Mouse (Mus musculus): Measurements from ENCODE around the gene Prrt1. TPM values are rescaled to one million over a fixed set of nuclear protein-coding genes. Genes with fewer than 3 reads are reported as not detected.

Prrt1 gene
- polyA plus RNA-seq, 1 experiment from 2014 or later: 2.8 TPM

GRCm38 (mm10) chr17:34604061-34604508, 25.2 kb upstream of the Prrt1 start, which contains the start of gene Agpat1:
Gene Agpat1, plus strand, starts transcription at chr17:34604262.
- no peaks in the 10 kb centered on the region for H3K27me3 ChIP-seq
- WGBS: 0% methylated on average over 34 of the region's 35 CpGs
- ATAC-seq: peak; percentile 82
- no peaks in the 10 kb centered on the region for H3K9me3 ChIP-seq (replicated peaks)
- peaks cover 26% of the 10 kb centered on the region for H3K36me3 ChIP-seq (ENCODE audit: poor library complexity, severe bottlenecking)
- peaks cover 51% of the 10 kb centered on the region for H3K4me1 ChIP-seq
- H3K4me3 ChIP-seq: peak within 1 kb of the TSS; percentile 93
- H3K27ac ChIP-seq: peak within 1 kb of the TSS; percentile 91
- H3K9ac ChIP-seq: peak within 1 kb of the TSS; percentile 96
- peak within 1 kb of the TSS; percentile 99 for H3K4me2 ChIP-seq

- no peaks in the 10 kb centered on the region for H3K9me3 ChIP-seq (replicated peaks)
- H3K36me3 ChIP-seq (ENCODE audit: poor library complexity, severe bottlenecking): peaks cover 25% of the 10 kb centered on the region
- peak overlapping the region; percentile 91 for H3K27ac ChIP-seq
- ATAC-seq: no peak
- WGBS: 15% methylated on average over 24 of the region's 24 CpGs
- H3K9ac ChIP-seq: peak overlapping the region; percentile 96
- no peaks in the 10 kb centered on the region for H3K27me3 ChIP-seq
- peak overlapping the region; percentile 99 for H3K4me2 ChIP-seq
- peaks cover 51% of the 10 kb centered on the region for H3K4me1 ChIP-seq
- peak overlapping the region; percentile 93 for H3K4me3 ChIP-seq
These were observed 24.7 kb upstream of the Prrt1 start for GRCm38 (mm10) chr17:34604511-34605237.

- under 1% methylated on average over 27 of the region's 30 CpGs for WGBS
- Histone ChIP-seq H3K4me1 (peaks cover 51% of the 10 kb centered on the region), H3K36me3 (ENCODE audit: poor library complexity, severe bottlenecking) (peaks cover 25% of the 10 kb centered on the region), H3K9me3 (replicated peaks) (no peaks in the 10 kb centered on the region), H3K4me2 (peak overlapping the region; percentile 99), H3K9ac (peak overlapping the region; percentile 96), H3K27me3 (no peaks in the 10 kb centered on the region), H3K27ac (peak overlapping the region; percentile 91), H3K4me3 (peak overlapping the region; percentile 93)
- peak; percentile 54 for ATAC-seq
These were observed 23.7 kb upstream of the Prrt1 start for GRCm38 (mm10) chr17:34605609-34606008.

- Histone ChIP-seq H3K27me3 (no peaks in the 10 kb centered on the region), H3K36me3 (ENCODE audit: poor library complexity, severe bottlenecking) (peaks cover 26% of the 10 kb centered on the region), H3K4me2 (peak overlapping the region; percentile 99), H3K4me3 (peak overlapping the region; percentile 93), H3K9ac (peak overlapping the region; percentile 96), H3K9me3 (replicated peaks) (no peaks in the 10 kb centered on the region), H3K27ac (peak overlapping the region; percentile 91), H3K4me1 (peaks cover 51% of the 10 kb centered on the region)
- no peak for ATAC-seq
- WGBS: 17% methylated on average over 32 of the region's 32 CpGs
These were observed 22.9 kb upstream of the Prrt1 start for GRCm38 (mm10) chr17:34606186-34607039.

GRCm38 (mm10) chr17:34607997-34608396, 21.3 kb upstream of the Prrt1 start:
- no peak for ATAC-seq
- WGBS: 87% methylated on average over 7 of the region's 7 CpGs
- H3K27ac ChIP-seq: no peak overlapping the region

GRCm38 (mm10) chr17:34611050-34611449, 18.3 kb upstream of the Prrt1 start:
- no peaks in the 10 kb centered on the region for H3K9me3 ChIP-seq (replicated peaks)
- H3K4me1 ChIP-seq: peaks cover 28% of the 10 kb centered on the region
- no peak overlapping the region for H3K4me3 ChIP-seq
- no peak overlapping the region for H3K9ac ChIP-seq
- ATAC-seq: no peak
- H3K27me3 ChIP-seq: no peaks in the 10 kb centered on the region
- no peak overlapping the region for H3K27ac ChIP-seq
- H3K36me3 ChIP-seq (ENCODE audit: poor library complexity, severe bottlenecking): peaks cover 67% of the 10 kb centered on the region
- H3K4me2 ChIP-seq: no peak overlapping the region
- 92% methylated on average over 8 of the region's 8 CpGs for WGBS

More at GRCm38 (mm10) chr17:34607997-34608396, 21.3 kb upstream of the Prrt1 start:
- H3K9me3 ChIP-seq (replicated peaks): no peaks in the 10 kb centered on the region
- no peak overlapping the region for H3K4me2 ChIP-seq
- peaks cover 39% of the 10 kb centered on the region for H3K4me1 ChIP-seq
- H3K9ac ChIP-seq: no peak overlapping the region
- H3K4me3 ChIP-seq: no peak overlapping the region
- no peaks in the 10 kb centered on the region for H3K27me3 ChIP-seq
- peaks cover 36% of the 10 kb centered on the region for H3K36me3 ChIP-seq (ENCODE audit: poor library complexity, severe bottlenecking)

GRCm38 (mm10) chr17:34613054-34613645, 16.2 kb upstream of the Prrt1 start:
- no peak for ATAC-seq

GRCm38 (mm10) chr17:34613830-34614229, 15.5 kb upstream of the Prrt1 start:
- peaks cover 80% of the 10 kb centered on the region for H3K36me3 ChIP-seq (ENCODE audit: poor library complexity, severe bottlenecking)
- ATAC-seq: no peak
- WGBS: 90% methylated on average over 10 of the region's 10 CpGs

More at GRCm38 (mm10) chr17:34613054-34613645, 16.2 kb upstream of the Prrt1 start:
- Histone ChIP-seq H3K9ac (no peak overlapping the region), H3K9me3 (replicated peaks) (no peaks in the 10 kb centered on the region), H3K36me3 (ENCODE audit: poor library complexity, severe bottlenecking) (peaks cover 80% of the 10 kb centered on the region), H3K4me1 (peaks cover 8% of the 10 kb centered on the region), H3K4me2 (no peak overlapping the region), H3K27ac (no peak overlapping the region), H3K4me3 (no peak overlapping the region), H3K27me3 (no peaks in the 10 kb centered on the region)
- WGBS: 88% methylated on average over 11 of the region's 11 CpGs

GRCm38 (mm10) chr17:34615871-34616270, 13.5 kb upstream of the Prrt1 start, which contains the start of gene Egfl8:
Gene Egfl8, minus strand, starts transcription at chr17:34615971.
- Histone ChIP-seq H3K9me3 (replicated peaks) (no peaks in the 10 kb centered on the region), H3K36me3 (ENCODE audit: poor library complexity, severe bottlenecking) (peaks cover 71% of the 10 kb centered on the region), H3K27me3 (no peaks in the 10 kb centered on the region), H3K9ac (no peak within 1 kb of the TSS), H3K4me2 (no peak within 1 kb of the TSS), H3K4me3 (no peak within 1 kb of the TSS), H3K4me1 (no peaks in the 10 kb centered on the region), H3K27ac (no peak within 1 kb of the TSS)
- ATAC-seq: no peak
- WGBS: 70% methylated on average over 6 of the region's 6 CpGs

More at GRCm38 (mm10) chr17:34613830-34614229, 15.5 kb upstream of the Prrt1 start:
- Histone ChIP-seq H3K4me1 (peaks cover 3% of the 10 kb centered on the region; the same call in 1 of the 2 replicates), H3K27me3 (no peaks in the 10 kb centered on the region), H3K4me3 (no peak overlapping the region), H3K9ac (no peak overlapping the region), H3K27ac (no peak overlapping the region), H3K9me3 (replicated peaks) (no peaks in the 10 kb centered on the region), H3K4me2 (no peak overlapping the region)

- WGBS: 17% methylated on average over 6 of the region's 6 CpGs
These were observed 10.3 kb upstream of the Prrt1 start for GRCm38 (mm10) chr17:34618999-34619398.

GRCm38 (mm10) chr17:34621006-34621405, 8.3 kb upstream of the Prrt1 start:
- WGBS: 97% methylated on average over 8 of the region's 8 CpGs
- H3K4me2 ChIP-seq: no peak overlapping the region
- H3K9me3 ChIP-seq (replicated peaks): no peaks in the 10 kb centered on the region
- no peaks in the 10 kb centered on the region for H3K27me3 ChIP-seq
- peaks cover 61% of the 10 kb centered on the region for H3K36me3 ChIP-seq (ENCODE audit: poor library complexity, severe bottlenecking)
- no peak overlapping the region for H3K9ac ChIP-seq
- no peak for ATAC-seq
- no peak overlapping the region for H3K4me3 ChIP-seq
- H3K27ac ChIP-seq: no peak overlapping the region
- H3K4me1 ChIP-seq: peaks cover 1% of the 10 kb centered on the region

More at GRCm38 (mm10) chr17:34618999-34619398, 10.3 kb upstream of the Prrt1 start:
- Histone ChIP-seq H3K36me3 (ENCODE audit: poor library complexity, severe bottlenecking) (peaks cover 71% of the 10 kb centered on the region), H3K9ac (no peak overlapping the region), H3K4me3 (no peak overlapping the region), H3K27ac (no peak overlapping the region), H3K27me3 (no peaks in the 10 kb centered on the region), H3K4me2 (no peak overlapping the region), H3K9me3 (replicated peaks) (no peaks in the 10 kb centered on the region), H3K4me1 (no peaks in the 10 kb centered on the region)
- peak; percentile 22; the same call in 1 of the 2 replicates for ATAC-seq
